Mouse (Mus musculus): Measurements from ENCODE around the gene Tnfrsf9. TPM values are rescaled to one million over a fixed set of nuclear protein-coding genes. Genes with fewer than 3 reads are reported as not detected.
"Not testable (repeated sequence)": the region's sequence is repeated elsewhere in the genome, so short reads cannot be mapped to it uniquely, and the experiment has no call there.

Gene Tnfrsf9
- under 1 TPM in 3 of 4 experiments, not detected in 1; 0.27 to 0.43 (median 0.28) TPM for total RNA-seq (2022)

DNA sequence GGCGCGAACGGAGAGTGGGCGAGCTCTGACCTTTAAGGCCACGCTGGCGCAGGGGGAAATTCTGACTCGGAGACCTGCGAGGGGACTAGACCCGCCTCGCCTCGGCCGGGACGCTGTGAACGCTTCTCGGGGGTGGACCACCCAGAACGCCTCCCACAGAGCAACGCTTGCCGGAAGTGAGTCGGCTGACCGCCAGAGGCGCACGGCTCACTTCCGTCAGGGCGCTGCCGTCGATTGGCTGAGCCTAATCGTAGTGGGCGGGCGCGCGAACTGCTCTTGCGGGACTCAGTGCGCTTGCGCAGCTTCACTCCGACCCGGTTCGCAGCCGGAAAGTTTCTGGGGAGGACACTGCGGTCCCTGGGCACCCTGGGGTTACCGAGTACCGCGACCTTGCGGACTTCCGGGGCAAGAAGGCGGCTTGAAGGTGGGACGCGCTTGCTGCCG lies at the start of gene Tnfrsf9, which contains the start of gene Park7:
Gene Tnfrsf9, plus strand, starts transcription at position 273 of the 444 bp plus-strand sequence.
Gene Park7, minus strand, starts transcription at position 148 of the 444 bp plus-strand sequence.
- peak; percentile 96 for DNase-seq

GRCm38 (mm10) chr4:150865371-150865770 lies 49.0 kb upstream of the Tnfrsf9 start:
- DNase-seq = no peak

DNA sequence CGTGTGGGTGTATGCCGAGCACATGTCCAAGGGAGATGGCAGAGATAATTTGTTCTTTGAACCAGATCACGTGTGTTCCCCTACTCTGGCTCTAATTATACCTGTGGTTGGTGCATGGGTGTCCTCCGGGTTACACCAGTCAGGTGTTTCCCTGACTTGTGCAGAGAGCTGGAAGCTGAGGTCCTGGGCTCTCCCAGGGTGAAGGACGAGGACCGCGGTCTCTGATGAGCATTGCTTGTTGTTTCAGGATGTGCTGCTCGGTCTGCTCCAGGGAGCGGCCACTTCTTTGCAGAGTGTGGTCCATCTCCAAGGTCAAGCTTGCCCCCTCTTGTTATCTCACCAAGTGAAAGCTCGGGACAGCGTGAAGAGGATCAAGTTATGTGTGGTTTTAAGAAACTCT lies 48.3 kb upstream of the Tnfrsf9 start:
- DNase-seq = no peak

DNA sequence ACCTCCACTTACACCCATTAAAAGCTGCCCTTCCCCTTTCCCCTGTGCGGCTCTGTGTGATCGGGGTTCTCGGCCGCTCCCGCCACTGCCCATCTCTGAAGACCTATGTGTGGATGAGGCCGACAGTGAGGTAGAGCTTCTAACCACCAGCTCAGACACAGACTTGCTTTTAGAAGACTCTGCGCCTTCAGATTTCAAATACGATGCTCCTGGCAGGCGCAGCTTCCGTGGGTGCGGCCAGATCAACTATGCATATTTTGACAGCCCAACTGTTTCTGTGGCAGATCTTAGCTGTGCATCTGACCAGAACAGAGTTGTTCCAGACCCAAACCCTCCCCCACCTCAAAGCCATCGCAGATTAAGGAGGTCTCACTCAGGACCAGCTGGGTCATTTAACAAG lies 47.9 kb upstream of the Tnfrsf9 start:
- DNase-seq = no peak

DNA sequence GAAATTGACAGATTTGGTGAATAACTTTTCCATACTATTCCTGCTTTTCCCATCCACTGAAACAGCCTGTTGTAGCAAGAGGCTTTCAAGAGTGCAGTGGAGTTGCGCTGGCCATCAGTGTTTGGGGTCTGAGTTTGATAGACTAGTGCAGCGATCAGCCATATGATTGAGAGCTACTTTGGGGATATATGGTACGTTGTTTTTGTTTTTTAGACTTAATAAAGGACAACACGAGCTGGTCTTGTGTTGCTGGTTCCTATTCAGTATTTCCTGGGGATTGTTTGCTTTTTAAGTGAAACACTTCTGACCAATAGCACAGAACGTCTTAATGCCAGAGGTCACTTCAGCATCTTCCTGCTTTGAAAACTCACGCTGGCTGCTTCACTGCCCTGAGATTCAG lies 46.2 kb upstream of the Tnfrsf9 start:
- DNase-seq = no peak

GRCm38 (mm10) chr4:150868859-150869258 lies 45.5 kb upstream of the Tnfrsf9 start:
- DNase-seq = no peak

DNA sequence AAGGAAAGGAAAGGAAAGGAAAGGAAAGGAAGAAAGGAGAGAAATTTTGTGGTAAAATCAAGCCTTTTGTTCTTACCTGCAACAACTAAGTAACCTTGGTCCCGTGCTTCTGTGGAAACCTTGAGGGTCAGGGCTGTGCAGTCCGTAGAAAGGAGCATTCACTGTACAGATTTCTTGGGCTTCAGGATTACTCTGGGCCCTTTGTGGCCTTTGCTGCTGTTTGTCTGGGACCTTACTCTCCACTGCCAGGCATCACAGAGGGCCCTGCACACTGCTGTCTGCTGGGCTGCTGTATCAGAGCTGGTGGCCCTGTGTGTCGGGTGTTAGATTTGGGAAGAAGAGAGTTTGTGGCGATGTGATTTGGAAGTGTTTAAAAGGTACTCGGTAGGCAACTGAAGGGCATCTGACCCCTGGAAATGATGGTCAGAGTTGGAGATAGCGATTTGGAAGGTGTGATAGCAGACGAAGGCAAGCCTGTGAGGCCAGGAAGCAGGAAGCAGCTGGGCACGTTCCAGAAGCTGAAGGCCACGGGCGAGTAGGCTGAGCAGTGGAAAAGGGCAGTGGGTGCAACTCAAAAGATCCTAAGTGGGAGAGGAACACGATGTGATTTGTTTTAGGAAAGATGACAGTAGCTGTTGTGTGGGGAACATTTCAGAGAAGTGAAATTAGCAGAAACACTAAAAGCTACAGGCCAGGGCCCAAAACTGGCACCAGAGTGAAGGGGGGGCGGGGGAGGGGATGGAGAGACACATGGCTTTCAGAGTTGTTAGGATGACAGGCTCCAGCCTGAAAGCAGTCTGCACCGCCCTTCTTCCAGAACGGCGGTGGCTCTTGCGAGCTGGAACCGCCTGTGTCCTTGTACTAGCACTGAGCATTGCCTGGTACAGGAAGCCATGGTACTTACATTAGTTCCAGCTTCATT lies 44.8 kb upstream of the Tnfrsf9 start:
- peak; percentile 63 for DNase-seq

DNA sequence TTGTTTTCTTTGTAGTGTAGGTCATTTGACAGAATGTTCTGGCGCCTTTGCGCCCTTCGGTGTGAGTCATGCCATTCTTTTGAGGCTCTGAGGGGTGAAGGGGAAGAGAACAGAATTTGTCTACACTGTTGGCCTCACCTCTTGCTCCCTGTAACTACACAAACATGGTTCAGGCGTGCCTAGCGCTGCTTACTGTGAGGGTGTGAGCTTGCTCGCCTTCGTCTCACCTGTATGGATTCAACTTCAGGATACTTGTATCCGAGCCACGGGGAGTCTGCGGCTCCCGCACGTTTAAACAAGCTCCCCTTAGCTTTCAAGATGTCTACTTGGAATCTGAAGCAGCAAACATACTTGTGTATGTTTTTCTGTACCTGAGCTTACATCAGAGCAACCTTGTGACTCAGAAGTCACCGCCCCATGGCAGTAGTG lies 43.4 kb upstream of the Tnfrsf9 start:
- DNase-seq = peak; percentile 20

- peak; percentile 83 for DNase-seq
Observed at GRCm38 (mm10) chr4:150871392-150872138, 42.8 kb upstream of the Tnfrsf9 start.

GRCm38 (mm10) chr4:150872139-150872651 lies 42.2 kb upstream of the Tnfrsf9 start:
- peak; percentile 53 for DNase-seq

DNA sequence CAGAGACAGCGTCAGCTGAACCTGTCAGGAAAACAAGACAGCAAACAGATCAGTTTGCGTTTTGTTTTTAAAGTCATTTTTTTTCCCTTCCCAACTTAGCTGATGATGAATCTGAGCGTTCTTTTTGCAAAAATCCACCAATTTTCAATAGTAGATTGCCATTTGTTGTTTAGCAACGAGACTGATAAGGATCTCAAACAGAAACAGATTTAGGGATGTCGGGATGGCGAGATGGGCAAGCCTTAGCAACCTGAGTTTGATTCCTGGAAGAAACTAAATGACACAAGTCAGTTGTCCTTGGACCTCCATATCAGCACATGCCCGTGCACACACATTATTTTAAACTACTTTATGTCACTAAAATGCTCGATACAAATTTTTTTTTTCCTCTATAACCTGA lies 41.7 kb upstream of the Tnfrsf9 start:
- no peak for DNase-seq

- not testable (repeated sequence) for DNase-seq
Observed at GRCm38 (mm10) chr4:150874416-150874815, 39.9 kb upstream of the Tnfrsf9 start.

DNA sequence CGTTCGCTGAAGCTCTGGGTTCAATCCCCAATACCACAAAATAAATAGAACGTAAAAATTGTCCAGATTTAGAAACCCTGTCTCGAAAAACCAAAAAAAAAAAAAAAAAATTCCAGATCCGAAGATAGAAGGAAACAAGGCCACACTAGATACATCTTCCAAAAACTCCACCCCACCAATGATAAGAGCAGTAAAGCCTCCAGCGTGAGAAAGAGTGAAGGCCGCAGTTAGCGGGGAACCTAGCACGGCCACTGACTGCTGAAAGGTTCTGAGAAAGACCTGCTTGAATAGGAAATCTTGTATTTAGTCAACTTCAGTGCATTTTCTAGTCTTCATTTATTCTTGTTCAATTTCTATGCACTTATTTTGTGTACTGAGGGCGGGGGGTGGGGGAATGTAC lies 39.0 kb upstream of the Tnfrsf9 start:
- no peak for DNase-seq

- DNase-seq = no peak
Observed at GRCm38 (mm10) chr4:150879631-150880030, 34.7 kb upstream of the Tnfrsf9 start.

DNA sequence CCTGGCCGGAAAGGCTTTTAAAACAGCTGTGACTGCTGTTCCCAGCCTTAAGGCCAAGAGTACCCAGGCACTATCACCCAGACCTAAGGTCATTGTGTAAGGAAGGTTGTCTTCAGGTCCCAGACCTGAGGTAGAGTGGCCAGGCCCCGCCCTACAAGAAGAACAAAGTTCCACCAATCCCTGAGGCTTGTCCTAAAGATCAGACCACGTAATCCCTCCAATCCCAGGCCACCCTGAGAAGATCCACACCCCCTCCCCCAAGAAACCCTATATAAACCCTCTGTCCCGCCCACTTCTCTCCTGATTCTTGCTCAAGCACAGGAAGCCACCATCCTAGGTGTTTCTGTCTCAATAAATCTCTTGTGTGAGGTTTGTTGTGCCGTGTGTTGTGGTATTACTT lies 34.0 kb upstream of the Tnfrsf9 start:
- DNase-seq = no peak

DNA sequence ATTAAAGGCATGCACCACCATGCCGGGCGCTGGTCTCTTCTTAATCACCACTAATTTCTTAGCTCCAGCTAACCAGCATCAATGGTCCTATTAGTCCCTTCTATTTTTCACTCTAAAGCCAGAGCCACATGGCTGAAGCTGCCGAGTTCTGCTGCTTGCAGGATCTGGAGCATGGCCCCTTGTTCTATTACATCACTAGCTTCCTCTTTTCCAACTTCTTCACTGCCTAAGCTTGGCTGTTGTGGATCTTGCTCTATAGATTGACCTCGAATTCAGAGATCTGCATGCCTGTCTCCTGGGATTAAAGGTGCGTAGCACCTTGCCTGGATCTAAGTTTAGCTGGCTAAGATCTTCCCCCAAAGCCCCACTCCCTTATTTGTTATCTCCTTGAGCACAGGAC lies 31.7 kb upstream of the Tnfrsf9 start:
- no peak for DNase-seq

- DNase-seq = no peak
Observed at GRCm38 (mm10) chr4:150887903-150888302, 26.5 kb upstream of the Tnfrsf9 start.

DNA sequence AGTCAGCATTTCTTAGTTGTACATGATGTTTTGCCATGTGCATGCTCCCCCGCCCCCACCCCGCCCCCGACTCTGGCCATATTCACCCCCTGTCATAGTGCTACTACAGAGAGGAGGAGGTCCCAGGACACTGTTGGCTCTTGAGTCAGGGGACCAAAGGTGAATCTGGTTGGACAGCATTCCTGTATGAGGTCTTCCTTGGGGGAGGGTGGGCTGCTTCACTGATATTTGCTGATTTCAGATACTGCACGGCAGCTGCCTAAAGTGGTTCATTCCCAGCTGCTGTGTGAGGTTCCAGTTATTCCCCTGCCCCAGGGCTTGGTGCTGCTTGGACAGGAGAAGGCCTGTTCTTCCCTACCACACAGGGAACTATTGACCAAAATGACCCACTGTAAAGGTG lies 25.9 kb upstream of the Tnfrsf9 start:
- no peak for DNase-seq

GRCm38 (mm10) chr4:150889273-150889954 lies 24.9 kb upstream of the Tnfrsf9 start:
- DNase-seq = no peak

DNA sequence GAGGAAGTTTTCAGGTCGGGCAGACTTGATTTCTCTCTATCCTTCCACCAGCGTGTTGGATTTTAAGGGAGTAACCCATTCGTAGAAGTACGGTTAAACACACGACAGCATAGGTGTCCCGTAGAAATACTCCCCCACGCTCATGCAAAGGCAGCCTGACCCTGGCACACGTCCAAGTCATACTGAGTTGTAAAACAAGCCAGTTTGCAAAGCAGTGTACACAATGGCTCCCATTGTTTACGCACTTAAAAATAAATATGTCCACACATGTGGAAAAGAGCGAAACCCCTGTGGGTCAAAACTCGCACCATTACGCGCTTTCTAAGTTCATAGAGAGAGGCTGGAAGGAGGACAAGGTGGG lies 24.4 kb upstream of the Tnfrsf9 start:
- no peak for DNase-seq

- DNase-seq = no peak
Observed at GRCm38 (mm10) chr4:150891308-150891707, 23.1 kb upstream of the Tnfrsf9 start.

- DNase-seq = no peak
Observed at GRCm38 (mm10) chr4:150894718-150895501, 19.5 kb upstream of the Tnfrsf9 start.

All from adrenal gland, adult 8-10 months (tissue).